Mouse (Mus musculus): ENCODE measurements around the gene Nodal. TPM values are rescaled to one million over a fixed set of nuclear protein-coding genes. Genes with fewer than 3 reads are reported as not detected.

Nodal gene
- total and polyA plus RNA-seq, 3 experiments: 0.13 TPM; not detected in 2

- Histone ChIP-seq H3K79me2 (replicated peaks; ENCODE audit: control insufficient read depth, extremely low read depth, insufficient read depth, poor library complexity, severe bottlenecking) (no peaks in the 10 kb centered on the region), H3K27me3 (replicated peaks) (peaks cover 4% of the 10 kb centered on the region), H3K4me3 (replicated peaks in 1 of 3; ENCODE audit: low read depth in 2 of 3, low read length in 2 of 3, poor library complexity in 1 of 3) (no peak overlapping the region), H3K27ac (ENCODE audit: insufficient read depth, low read depth) (no peak overlapping the region), H3K4me2 (ENCODE audit: insufficient read depth, low read depth, poor library complexity, severe bottlenecking) (no peak overlapping the region), H3K9me3 (replicated peaks; ENCODE audit: low read length) (peaks cover 14% of the 10 kb centered on the region), H3K36me3 (replicated peaks in 1 of 2; ENCODE audit: control insufficient read depth in 1 of 2, insufficient read depth in 1 of 2, low read length in 1 of 2) (no peaks in the 10 kb centered on the region), H3K9ac (ENCODE audit: insufficient read depth, low read depth) (no peak overlapping the region), H3K4me1 (ENCODE audit: control insufficient read depth in 1 of 2, insufficient read depth in 2 of 2) (0 out of 4 replicates have a peak, but pooled peaks cover 0 to 2% of the 10 kb centered on the region in 2 experiments)
- peak; percentile 24 for DNase-seq (ENCODE audit: extremely low read depth)
- dilution Hi-C loops (cut with MboI; ENCODE audit: extremely low pct_ligation_motif_present, extremely low pct_unique_long_range_greater_than_20kb, low sequenced_read_pairs) (no loop called here), in situ Hi-C loops (cut with MboI; ENCODE audit: low pct_ligation_motif_present, low pct_unique_long_range_greater_than_20kb, low sequenced_read_pairs) (no loop called here)
- peak; percentile 8 to 51; a peak in 2 of 4 replicates for TF ChIP-seq CTCF (conservative IDR thresholded peaks at IDR 0.05 in 1 of 2, IDR thresholded peaks at IDR 0.05 in 1 of 2; ENCODE audit: low read depth in 2 of 2, low read length in 2 of 2)
- peak; percentile 25 for TF ChIP-seq SMC3 (IDR thresholded peaks at IDR 0.05; ENCODE audit: low read depth, low read length)
- TF ChIP-seq RAD21 (IDR thresholded peaks at IDR 0.05; ENCODE audit: low read depth, low read length): peak; percentile 22
- no peak for TF ChIP-seq NELFE (IDR thresholded peaks at IDR 0.05; ENCODE audit: low read depth, low read length)
- peak; percentile 69 for TF ChIP-seq MYC (IDR thresholded peaks at IDR 0.05; ENCODE audit: low read depth, low read length)
- no peak for TF ChIP-seq SIN3A (IDR thresholded peaks at IDR 0.05; ENCODE audit: low read length)
Observed at GRCm38 (mm10) chr10:61402480-61402879, 15.3 kb upstream of the Nodal start.

- no peak for TF ChIP-seq PAX5 (IDR thresholded peaks at IDR 0.05; ENCODE audit: low read length)
- no peak overlapping the region for H3K4me2 ChIP-seq (ENCODE audit: insufficient read depth, low read depth, poor library complexity, severe bottlenecking)
- in situ Hi-C loops (cut with MboI; ENCODE audit: low pct_ligation_motif_present, low pct_unique_long_range_greater_than_20kb, low sequenced_read_pairs) (no loop called here), dilution Hi-C loops (cut with MboI; ENCODE audit: extremely low pct_ligation_motif_present, extremely low pct_unique_long_range_greater_than_20kb, low sequenced_read_pairs) (no loop called here)
- no peak overlapping the region for H3K4me3 ChIP-seq (replicated peaks in 1 of 3; ENCODE audit: low read depth in 2 of 3, low read length in 2 of 3, poor library complexity in 1 of 3)
- no peaks in the 10 kb centered on the region for H3K79me2 ChIP-seq (replicated peaks; ENCODE audit: control insufficient read depth, extremely low read depth, insufficient read depth, poor library complexity, severe bottlenecking)
- no peak overlapping the region for H3K27ac ChIP-seq (ENCODE audit: insufficient read depth, low read depth)
- H3K9ac ChIP-seq (ENCODE audit: insufficient read depth, low read depth): no peak overlapping the region
- H3K27me3 ChIP-seq (replicated peaks): peaks cover 4% of the 10 kb centered on the region
- 0 out of 4 replicates have a peak, but pooled peaks cover 0 to 2% of the 10 kb centered on the region in 2 experiments for H3K4me1 ChIP-seq (ENCODE audit: control insufficient read depth in 1 of 2, insufficient read depth in 2 of 2)
- DNase-seq (ENCODE audit: extremely low read depth): no peak
- H3K9me3 ChIP-seq (replicated peaks; ENCODE audit: low read length): peaks cover 14% of the 10 kb centered on the region
- H3K36me3 ChIP-seq (replicated peaks in 1 of 2; ENCODE audit: control insufficient read depth in 1 of 2, insufficient read depth in 1 of 2, low read length in 1 of 2): no peaks in the 10 kb centered on the region
Observed at GRCm38 (mm10) chr10:61402911-61403310, 14.9 kb upstream of the Nodal start.

GRCm38 (mm10) chr10:61405958-61406357 lies 11.8 kb upstream of the Nodal start:
- H3K9ac ChIP-seq (ENCODE audit: insufficient read depth, low read depth): no peak overlapping the region
- dilution Hi-C loops (cut with MboI; ENCODE audit: extremely low pct_ligation_motif_present, extremely low pct_unique_long_range_greater_than_20kb, low sequenced_read_pairs) (no loop called here), in situ Hi-C loops (cut with MboI; ENCODE audit: low pct_ligation_motif_present, low pct_unique_long_range_greater_than_20kb, low sequenced_read_pairs) (no loop called here)
- H3K4me3 ChIP-seq (replicated peaks in 1 of 3; ENCODE audit: low read depth in 2 of 3, low read length in 2 of 3, poor library complexity in 1 of 3): no peak overlapping the region
- TF ChIP-seq KAT2A (IDR thresholded peaks at IDR 0.05; ENCODE audit: insufficient replicate concordance, low read length) (no peak), MAZ (IDR thresholded peaks at IDR 0.05; ENCODE audit: low read depth, low read length) (no peak), NELFE (IDR thresholded peaks at IDR 0.05; ENCODE audit: low read depth, low read length) (no peak), UBTF (IDR thresholded peaks at IDR 0.05; ENCODE audit: low read depth, low read length) (no peak), RCOR1 (conservative IDR thresholded peaks at IDR 0.05; ENCODE audit: low read depth, low read length) (no peak), ZMIZ1 (IDR thresholded peaks at IDR 0.05; ENCODE audit: low read depth, low read length) (no peak), ETS1 (conservative IDR thresholded peaks at IDR 0.05; ENCODE audit: low read depth, low read length) (no peak), JUND (conservative IDR thresholded peaks at IDR 0.05; ENCODE audit: low read depth, low read length) (no peak)
- no peak overlapping the region for H3K4me2 ChIP-seq (ENCODE audit: insufficient read depth, low read depth, poor library complexity, severe bottlenecking)
- no peaks in the 10 kb centered on the region for H3K79me2 ChIP-seq (replicated peaks; ENCODE audit: control insufficient read depth, extremely low read depth, insufficient read depth, poor library complexity, severe bottlenecking)
- no peaks in the 10 kb centered on the region for H3K27me3 ChIP-seq (replicated peaks)
- H3K4me1 ChIP-seq (ENCODE audit: control insufficient read depth in 1 of 2, insufficient read depth in 2 of 2): no peaks in the 10 kb centered on the region
- no peak overlapping the region for H3K27ac ChIP-seq (ENCODE audit: insufficient read depth, low read depth)
- H3K9me3 ChIP-seq (replicated peaks; ENCODE audit: low read length): peaks cover 9% of the 10 kb centered on the region
- H3K36me3 ChIP-seq (replicated peaks in 1 of 2; ENCODE audit: control insufficient read depth in 1 of 2, insufficient read depth in 1 of 2, low read length in 1 of 2): no peaks in the 10 kb centered on the region
- no peak for DNase-seq (ENCODE audit: extremely low read depth)

Measured in CH12.LX (cell line).